Mouse (Mus musculus) heart, postnatal 0 days (tissue): ENCODE data around the gene Nr6a1.

Experiments
- CTCF ChIP-seq: IDR thresholded peaks from 2 replicates; pipeline ENCODE4 v1.5.1; 2016; ENCODE audit warnings: antibody characterized with exemption, control low read depth, low read depth
- EP300 ChIP-seq: IDR thresholded peaks from 2 replicates; pipeline ENCODE4 v1.6.1; 2016; ENCODE audit warnings: antibody characterized with exemption, low read depth

DNA sequence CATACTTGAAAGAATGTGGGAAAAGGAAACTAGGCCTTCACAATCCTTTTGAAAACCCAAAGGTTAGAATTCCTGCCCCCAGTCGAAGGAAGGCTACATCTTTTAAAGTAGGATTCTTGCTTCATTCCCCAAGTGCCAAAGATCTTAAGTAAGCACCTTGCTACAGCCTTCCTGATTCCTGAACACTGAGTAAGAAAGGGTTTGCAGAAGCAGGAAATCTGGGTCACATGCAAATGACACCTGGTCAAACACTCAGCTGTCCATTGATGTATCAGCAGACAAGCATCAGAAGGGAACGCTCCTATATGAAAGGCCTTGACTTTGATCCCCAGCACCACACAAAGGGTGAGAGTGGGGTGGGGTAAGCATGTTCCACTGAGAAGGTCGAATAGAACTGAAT is 142.4 kb downstream of the Nr6a1 start:
- no peak for TF ChIP-seq CTCF
- no peak for TF ChIP-seq EP300
